Mouse (Mus musculus): Measurements from ENCODE around the gene Vps45. TPM values are rescaled to one million over a fixed set of nuclear protein-coding genes. Genes with fewer than 3 reads are reported as not detected.

Vps45 gene
- polyA plus RNA-seq, 1 experiment from 2014 or later = 43.6 TPM

DNA sequence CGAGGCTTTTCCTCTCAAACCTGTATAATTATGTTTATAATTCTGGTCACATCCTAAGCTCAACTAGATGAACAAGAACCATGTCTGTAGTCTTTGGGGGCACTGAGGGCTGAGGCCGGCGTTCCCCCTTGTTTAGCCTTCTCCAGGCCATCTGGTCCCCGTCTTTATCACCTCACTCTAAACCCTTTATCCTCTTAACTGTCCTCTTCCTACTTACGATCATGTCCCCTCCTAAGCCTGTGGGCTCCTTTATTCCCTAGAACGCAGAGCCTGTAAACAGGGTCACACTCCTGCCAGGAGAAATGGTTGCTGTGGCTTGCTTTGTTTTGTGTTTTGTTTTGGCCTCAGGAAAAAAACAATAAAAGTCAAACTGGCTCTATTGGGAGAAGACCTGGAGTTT lies 33.7 kb upstream of the Vps45 start:
- Histone ChIP-seq H3K4me1 (no peaks in the 10 kb centered on the region), H3K4me2 (replicated peaks) (no peak overlapping the region), H3K27ac (no peak overlapping the region), H3K4me3 (no peak overlapping the region), H3K9me3 (no peaks in the 10 kb centered on the region), H3K9ac (no peak overlapping the region), H3K36me3 (no peaks in the 10 kb centered on the region), H3K27me3 (no peaks in the 10 kb centered on the region)
- WGBS = 80% methylated on average over 6 of the region's 6 CpGs
- ATAC-seq (ENCODE audit: insufficient number of reproducible peaks, insufficient read depth, low FRiP score, low TSS enrichment) = no peak

DNA sequence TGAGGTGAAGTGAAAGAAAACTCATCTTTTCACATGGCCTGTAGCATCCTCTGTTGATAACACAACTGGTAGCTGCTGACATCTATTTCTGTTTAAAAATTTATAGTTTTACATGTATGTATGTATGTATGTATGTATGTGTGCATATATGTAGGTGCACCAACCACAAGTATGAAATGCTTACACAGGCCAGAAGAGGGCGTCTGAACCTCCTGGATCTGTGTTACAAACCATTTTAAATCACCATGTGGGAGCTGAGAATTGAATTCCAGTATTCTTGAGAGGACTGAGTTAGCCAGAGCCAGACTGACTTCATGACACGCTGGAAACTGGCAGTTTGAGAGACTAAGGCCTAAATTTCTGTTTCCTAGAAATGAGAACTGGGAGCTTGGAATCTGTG lies 32.9 kb upstream of the Vps45 start:
- H3K27ac ChIP-seq = no peak overlapping the region
- H3K36me3 ChIP-seq = no peaks in the 10 kb centered on the region
- H3K4me1 ChIP-seq = no peaks in the 10 kb centered on the region
- no peak overlapping the region for H3K9ac ChIP-seq
- no peak overlapping the region for H3K4me3 ChIP-seq
- no peaks in the 10 kb centered on the region for H3K9me3 ChIP-seq
- WGBS = 69% methylated on average over 2 of the region's 2 CpGs
- H3K27me3 ChIP-seq = no peaks in the 10 kb centered on the region
- no peak overlapping the region for H3K4me2 ChIP-seq (replicated peaks)
- ATAC-seq (ENCODE audit: insufficient number of reproducible peaks, insufficient read depth, low FRiP score, low TSS enrichment) = no peak

DNA sequence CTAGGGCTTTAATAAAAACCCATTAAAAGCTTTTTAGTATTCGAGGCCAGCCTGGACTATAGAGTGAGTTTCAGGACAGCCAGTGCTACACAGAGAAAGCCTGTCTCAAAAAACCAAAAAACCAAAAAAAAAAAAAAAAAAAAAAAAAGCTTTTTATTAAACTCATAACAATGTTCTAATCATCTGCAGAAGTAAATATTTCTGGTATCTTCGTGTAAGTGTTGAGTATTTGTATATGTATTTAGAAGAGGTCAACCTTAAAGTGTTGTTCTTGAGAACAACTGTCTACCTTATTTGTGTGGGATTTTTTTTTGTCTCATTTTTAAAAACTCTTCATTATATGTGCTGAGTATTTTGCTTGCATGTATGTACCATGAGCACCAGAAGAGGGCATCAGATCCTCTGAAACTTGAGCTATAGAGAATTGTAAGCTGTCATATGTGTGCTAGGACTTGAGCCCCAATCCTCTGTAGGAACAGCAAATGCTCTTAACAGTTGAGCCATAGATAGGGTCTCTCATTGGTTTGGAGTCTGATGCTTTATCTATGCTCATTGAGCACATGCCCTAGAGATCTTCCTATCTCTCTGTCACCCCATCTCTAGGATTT lies 31.7 kb upstream of the Vps45 start:
- 68% methylated on average over 2 of the region's 2 CpGs for WGBS

DNA sequence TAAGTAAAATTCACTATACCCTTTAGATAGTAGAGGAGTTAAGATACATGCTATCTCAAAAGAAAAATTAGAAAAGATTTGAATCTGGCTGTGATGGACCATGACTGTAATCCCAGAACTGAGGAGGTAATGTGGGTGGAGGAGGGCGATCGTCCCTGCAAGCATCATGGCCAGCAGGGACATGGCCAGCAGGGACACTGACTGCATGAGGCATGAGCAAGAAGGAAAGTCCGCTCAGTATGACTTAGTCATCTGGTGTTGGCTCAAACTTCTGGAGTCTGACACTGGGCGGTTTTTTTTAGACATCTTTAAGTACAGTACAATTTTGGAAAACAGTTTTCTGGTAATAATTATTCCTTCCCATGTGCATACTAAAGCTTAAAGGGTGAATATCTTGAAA lies 29.5 kb upstream of the Vps45 start:
- Histone ChIP-seq H3K27ac (no peak overlapping the region), H3K9ac (no peak overlapping the region), H3K4me3 (no peak overlapping the region), H3K27me3 (no peaks in the 10 kb centered on the region), H3K36me3 (no peaks in the 10 kb centered on the region), H3K9me3 (no peaks in the 10 kb centered on the region), H3K4me2 (replicated peaks) (no peak overlapping the region), H3K4me1 (no peaks in the 10 kb centered on the region)
- WGBS = 81% methylated on average over 4 of the region's 4 CpGs
- ATAC-seq (ENCODE audit: insufficient number of reproducible peaks, insufficient read depth, low FRiP score, low TSS enrichment) = no peak

More for the DNA sequence above, 31.7 kb upstream of the Vps45 start:
- no peak for ATAC-seq (ENCODE audit: insufficient number of reproducible peaks, insufficient read depth, low FRiP score, low TSS enrichment)
- no peaks in the 10 kb centered on the region for H3K4me1 ChIP-seq
- no peak overlapping the region for H3K27ac ChIP-seq
- H3K9me3 ChIP-seq = no peaks in the 10 kb centered on the region
- no peak overlapping the region for H3K9ac ChIP-seq
- H3K4me3 ChIP-seq = no peak overlapping the region
- no peaks in the 10 kb centered on the region for H3K36me3 ChIP-seq
- H3K27me3 ChIP-seq = no peaks in the 10 kb centered on the region
- no peak overlapping the region for H3K4me2 ChIP-seq (replicated peaks)

DNA sequence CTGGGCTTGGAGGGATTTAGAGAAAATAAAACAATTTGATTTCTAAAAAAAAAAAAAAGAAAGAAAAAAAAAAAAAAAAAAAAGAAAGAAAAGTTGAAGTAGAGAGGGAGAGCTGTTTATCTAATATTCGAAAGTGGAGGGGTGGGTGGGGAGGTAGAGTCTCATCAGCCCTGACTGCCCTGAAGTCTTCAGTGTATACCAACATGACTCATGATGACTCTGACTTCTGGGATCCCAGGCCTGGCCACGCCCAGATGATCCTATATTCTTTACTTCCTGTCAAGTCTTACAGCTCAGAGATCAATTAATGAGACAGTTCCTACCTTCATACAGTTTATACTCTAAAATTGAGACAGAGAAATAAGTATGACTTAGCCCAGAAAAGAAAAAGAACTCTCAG lies 29.0 kb upstream of the Vps45 start:
- Histone ChIP-seq H3K9me3 (no peaks in the 10 kb centered on the region), H3K36me3 (no peaks in the 10 kb centered on the region), H3K4me3 (no peak overlapping the region), H3K4me1 (no peaks in the 10 kb centered on the region), H3K4me2 (replicated peaks) (no peak overlapping the region), H3K9ac (no peak overlapping the region), H3K27me3 (no peaks in the 10 kb centered on the region), H3K27ac (no peak overlapping the region)
- WGBS = 67% methylated on average over 2 of the region's 2 CpGs
- no peak for ATAC-seq (ENCODE audit: insufficient number of reproducible peaks, insufficient read depth, low FRiP score, low TSS enrichment)

DNA sequence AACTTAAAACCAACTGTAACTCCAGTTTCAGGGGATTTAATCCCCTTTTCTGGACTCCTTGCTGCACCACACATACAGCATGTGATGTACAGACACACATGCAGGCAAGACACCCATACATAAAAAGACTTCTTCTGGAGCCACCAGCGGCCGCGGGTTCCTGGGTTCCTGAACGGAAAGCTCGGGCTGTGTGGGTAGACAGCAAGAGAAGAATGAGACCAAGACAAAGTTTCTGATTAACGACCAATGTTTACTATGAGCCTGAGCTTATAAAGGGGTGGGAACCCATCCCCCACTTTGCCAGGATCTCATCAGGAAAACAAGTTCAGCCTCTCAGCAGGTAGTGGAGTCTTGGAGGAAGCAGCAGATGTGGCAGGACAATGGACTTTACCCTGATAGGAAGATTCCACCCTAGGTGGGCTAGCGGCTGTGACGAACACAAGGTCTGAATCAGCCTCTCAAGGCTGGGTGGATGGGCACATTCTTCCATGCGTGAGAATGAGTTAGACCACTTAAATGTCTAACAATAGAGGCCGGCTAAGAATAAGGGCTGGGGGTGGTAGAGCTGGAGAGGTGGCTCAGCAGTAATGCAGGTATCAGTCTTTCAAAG lies 26.0 kb upstream of the Vps45 start:
- no peak overlapping the region for H3K4me2 ChIP-seq (replicated peaks)
- H3K27ac ChIP-seq = no peak overlapping the region
- 79% methylated on average over 10 of the region's 10 CpGs for WGBS
- no peak for ATAC-seq (ENCODE audit: insufficient number of reproducible peaks, insufficient read depth, low FRiP score, low TSS enrichment)
- no peaks in the 10 kb centered on the region for H3K4me1 ChIP-seq
- H3K4me3 ChIP-seq = no peak overlapping the region
- no peaks in the 10 kb centered on the region for H3K9me3 ChIP-seq
- no peaks in the 10 kb centered on the region for H3K27me3 ChIP-seq
- H3K9ac ChIP-seq = no peak overlapping the region
- H3K36me3 ChIP-seq = no peaks in the 10 kb centered on the region

DNA sequence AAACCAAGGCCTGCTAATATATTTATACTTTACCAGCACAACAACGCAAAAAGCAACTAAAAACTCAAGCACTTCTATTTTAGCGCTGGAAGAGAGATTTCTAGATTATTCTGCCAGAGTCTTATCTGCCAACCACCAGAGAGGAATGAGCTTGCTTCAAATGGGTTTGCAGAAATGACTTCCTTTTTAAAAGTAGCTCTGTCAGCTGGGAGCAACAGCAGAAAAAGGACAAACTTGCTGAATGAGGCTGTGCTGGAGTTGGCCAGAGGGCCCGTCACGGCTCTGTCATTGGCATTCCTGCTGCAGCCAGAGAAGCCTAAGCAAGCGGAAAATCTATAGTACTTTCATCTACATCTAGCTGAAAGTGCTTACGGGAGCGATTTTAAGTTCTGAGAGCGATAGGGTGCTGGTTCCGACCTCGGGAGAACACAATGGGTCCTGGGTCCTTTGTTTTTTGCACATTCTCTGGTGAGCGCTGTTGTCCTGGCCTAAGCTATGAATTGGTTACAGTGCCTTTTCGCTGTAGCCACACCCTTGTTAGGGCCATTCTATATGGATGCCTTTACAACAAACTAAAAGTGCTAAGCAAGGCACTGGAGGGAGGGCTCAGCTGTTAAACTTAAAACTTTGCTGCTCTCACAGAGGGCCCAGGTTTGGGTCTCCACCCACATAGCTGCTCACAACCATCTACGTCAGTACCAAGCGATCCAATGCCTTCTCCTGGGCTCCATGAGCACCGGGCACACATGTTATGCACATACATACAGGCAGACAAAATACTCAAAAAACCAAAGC lies 24.6 kb upstream of the Vps45 start:
- no peak for ATAC-seq (ENCODE audit: insufficient number of reproducible peaks, insufficient read depth, low FRiP score, low TSS enrichment)
- Histone ChIP-seq H3K9me3 (no peaks in the 10 kb centered on the region), H3K9ac (no peak overlapping the region), H3K27ac (no peak overlapping the region), H3K4me1 (no peaks in the 10 kb centered on the region), H3K36me3 (no peaks in the 10 kb centered on the region), H3K4me2 (replicated peaks) (no peak overlapping the region), H3K27me3 (no peaks in the 10 kb centered on the region), H3K4me3 (no peak overlapping the region)
- 76% methylated on average over 15 of the region's 15 CpGs for WGBS

DNA sequence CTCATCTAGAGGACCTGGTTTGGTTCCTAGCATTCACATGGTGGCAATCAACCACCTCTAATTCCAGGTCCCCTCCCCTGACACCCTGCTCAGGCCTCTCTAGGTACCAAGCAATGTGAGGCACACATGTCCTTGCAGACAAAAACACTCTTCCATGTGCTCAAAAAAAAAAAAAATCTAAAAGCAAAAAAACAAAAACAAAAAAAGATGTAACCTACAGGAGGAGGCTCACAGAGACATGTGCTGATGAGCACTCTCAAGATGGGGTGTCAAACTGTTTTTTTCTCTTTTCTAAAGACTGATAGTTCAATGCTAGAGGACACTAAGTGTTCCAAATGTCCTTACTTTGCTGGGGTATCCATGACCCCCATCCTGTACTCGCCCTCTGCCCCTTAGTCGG lies 23.8 kb upstream of the Vps45 start:
- 80% methylated on average over 2 of the region's 2 CpGs for WGBS
- no peak for ATAC-seq (ENCODE audit: insufficient number of reproducible peaks, insufficient read depth, low FRiP score, low TSS enrichment)

DNA sequence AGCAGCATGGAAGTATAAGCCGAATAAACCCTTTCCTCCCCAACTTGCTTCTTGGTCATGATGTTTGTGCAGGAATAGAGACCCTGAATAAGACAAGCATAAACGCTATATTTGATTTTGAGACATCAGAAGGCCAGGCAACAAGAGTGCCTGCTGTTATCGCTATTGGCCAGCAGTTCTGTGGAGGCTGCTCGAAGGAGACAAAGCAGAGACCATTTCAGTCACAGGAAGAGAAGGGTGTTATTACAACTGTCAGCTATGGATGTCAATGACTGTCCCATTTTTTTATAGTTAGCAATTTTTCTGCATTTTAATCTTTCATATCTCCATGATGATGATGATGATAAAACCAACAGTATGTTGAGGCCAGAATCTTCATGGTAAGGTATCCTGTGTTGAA lies 23.4 kb upstream of the Vps45 start:
- H3K4me2 ChIP-seq (replicated peaks) = no peak overlapping the region
- H3K27me3 ChIP-seq = no peaks in the 10 kb centered on the region
- H3K36me3 ChIP-seq = no peaks in the 10 kb centered on the region
- WGBS = 92% methylated on average over 4 of the region's 4 CpGs
- no peak overlapping the region for H3K4me3 ChIP-seq
- no peak for ATAC-seq (ENCODE audit: insufficient number of reproducible peaks, insufficient read depth, low FRiP score, low TSS enrichment)
- H3K9ac ChIP-seq = no peak overlapping the region
- no peaks in the 10 kb centered on the region for H3K9me3 ChIP-seq
- H3K4me1 ChIP-seq = no peaks in the 10 kb centered on the region
- H3K27ac ChIP-seq = no peak overlapping the region

More for the DNA sequence above, 23.8 kb upstream of the Vps45 start:
- Histone ChIP-seq H3K9ac (no peak overlapping the region), H3K4me2 (replicated peaks) (no peak overlapping the region), H3K27ac (no peak overlapping the region), H3K4me3 (no peak overlapping the region), H3K4me1 (no peaks in the 10 kb centered on the region), H3K9me3 (no peaks in the 10 kb centered on the region), H3K27me3 (no peaks in the 10 kb centered on the region), H3K36me3 (no peaks in the 10 kb centered on the region)

DNA sequence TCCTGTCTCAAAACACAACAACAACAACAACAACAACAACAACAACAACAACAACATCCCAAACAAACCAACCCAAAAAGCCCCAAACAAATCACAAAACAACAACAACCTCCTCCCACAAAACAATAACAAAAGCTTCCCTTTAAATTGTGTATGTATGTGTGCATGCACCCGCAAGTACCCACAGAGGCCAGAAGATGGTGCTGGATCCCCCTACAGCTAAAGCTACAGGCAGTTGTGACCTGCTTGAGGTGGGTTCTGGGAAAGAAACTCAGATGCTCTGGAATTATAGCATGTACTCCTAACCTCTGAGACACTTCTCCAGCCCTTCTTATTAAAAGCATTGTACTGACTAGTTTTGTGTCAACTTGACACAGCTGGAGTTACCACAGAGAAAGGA lies 22.7 kb upstream of the Vps45 start:
- Histone ChIP-seq H3K4me1 (no peaks in the 10 kb centered on the region), H3K4me2 (replicated peaks) (no peak overlapping the region), H3K9ac (no peak overlapping the region), H3K27ac (no peak overlapping the region), H3K27me3 (no peaks in the 10 kb centered on the region), H3K36me3 (no peaks in the 10 kb centered on the region), H3K4me3 (no peak overlapping the region), H3K9me3 (no peaks in the 10 kb centered on the region)
- WGBS = 62% methylated on average over 1 of the region's 1 CpGs
- no peak for ATAC-seq (ENCODE audit: insufficient number of reproducible peaks, insufficient read depth, low FRiP score, low TSS enrichment)

DNA sequence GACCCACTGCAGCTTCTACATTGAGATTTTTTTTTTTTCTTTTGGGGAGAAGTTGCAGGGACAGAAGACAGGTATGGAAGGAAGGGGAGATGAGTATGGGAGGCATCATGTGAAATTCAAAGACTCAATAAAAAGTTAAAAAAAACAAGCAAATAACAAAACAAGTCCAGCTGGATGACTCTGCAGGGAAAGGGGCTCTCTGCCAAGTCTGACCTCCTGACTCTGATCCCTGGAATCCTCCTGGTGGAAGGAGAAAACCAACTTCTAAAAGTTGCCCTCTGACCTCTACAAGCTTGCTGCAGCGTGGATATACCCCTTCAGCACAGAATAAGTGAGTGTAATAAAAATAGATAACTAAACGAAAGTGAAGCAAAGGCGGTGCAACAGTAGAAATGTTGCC lies 20.4 kb upstream of the Vps45 start:
- H3K27ac ChIP-seq = no peak overlapping the region
- no peaks in the 10 kb centered on the region for H3K4me1 ChIP-seq
- no peaks in the 10 kb centered on the region for H3K27me3 ChIP-seq
- H3K9ac ChIP-seq = no peak overlapping the region
- H3K4me3 ChIP-seq = no peak overlapping the region
- no peaks in the 10 kb centered on the region for H3K36me3 ChIP-seq
- H3K4me2 ChIP-seq (replicated peaks) = no peak overlapping the region
- WGBS = 58% methylated on average over 3 of the region's 3 CpGs
- H3K9me3 ChIP-seq = no peaks in the 10 kb centered on the region
- no peak for ATAC-seq (ENCODE audit: insufficient number of reproducible peaks, insufficient read depth, low FRiP score, low TSS enrichment)

DNA sequence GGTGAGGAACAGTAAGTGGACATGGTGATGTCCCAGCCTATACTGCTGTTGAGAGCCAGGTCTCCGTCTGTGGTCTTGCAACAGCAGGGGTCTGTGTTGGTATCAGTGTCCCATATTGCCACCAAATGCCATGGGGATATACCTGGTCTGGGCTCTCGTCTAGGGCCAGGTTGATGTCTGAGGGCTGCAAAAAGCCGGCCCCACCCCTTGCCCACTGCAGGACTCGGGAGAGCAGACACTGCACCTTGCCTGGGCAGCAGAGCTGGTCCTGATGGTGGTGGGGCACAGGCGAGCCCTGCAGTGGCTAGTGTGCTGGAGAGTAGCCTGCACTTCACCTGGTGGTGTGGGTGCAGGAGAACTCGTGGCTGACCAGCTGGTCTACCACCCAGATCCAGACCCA lies 19.8 kb upstream of the Vps45 start:
- WGBS = 67% methylated on average over 6 of the region's 6 CpGs
- no peak for ATAC-seq (ENCODE audit: insufficient number of reproducible peaks, insufficient read depth, low FRiP score, low TSS enrichment)
- no peak overlapping the region for H3K4me2 ChIP-seq (replicated peaks)

More for the DNA sequence above, 19.8 kb upstream of the Vps45 start:
- Histone ChIP-seq H3K9ac (no peak overlapping the region), H3K27me3 (no peaks in the 10 kb centered on the region), H3K9me3 (no peaks in the 10 kb centered on the region), H3K4me1 (no peaks in the 10 kb centered on the region), H3K27ac (no peak overlapping the region), H3K36me3 (no peaks in the 10 kb centered on the region), H3K4me3 (no peak overlapping the region)
